Mouse (Mus musculus): ENCODE measurements at regions not wholly inside any gene's neighbourhood (a gene's known extent, or its start where the extent isn't known, plus 50 kb on each side); places are given as distances from the start of the nearest gene placed in this dataset.
A peak's percentile ranks its signal among the peaks of the same experiment; 100 is the strongest.

- no peak for DNase-seq (ENCODE audit: low spot score)
- Histone ChIP-seq H3K4me1 (ENCODE audit: control insufficient read depth, insufficient read depth, low read length) (peaks cover 25% of the 10 kb centered on the region), H3K27me3 (replicated peaks; ENCODE audit: control insufficient read depth, insufficient read depth, low read length) (no peaks in the 10 kb centered on the region), H3K27ac (replicated peaks; ENCODE audit: low read depth, low read length) (no peak overlapping the region), H3K4me2 (ENCODE audit: low read depth, low read length) (no peak overlapping the region), H3K36me3 (ENCODE audit: control insufficient read depth, insufficient read depth, low read length) (no peaks in the 10 kb centered on the region), H3K9me3 (ENCODE audit: control insufficient read depth, low read length) (no peaks in the 10 kb centered on the region), H3K9ac (ENCODE audit: low read depth, low read length) (no peak overlapping the region), H3K4me3 (ENCODE audit: low read depth, low read length) (no peak overlapping the region)
- no peak for ATAC-seq (ENCODE audit: low read depth)
- 34% methylated on average over 4 of the region's 4 CpGs for WGBS
These were observed 221.0 kb downstream of the Mex3b start for GRCm38 (mm10) chr7:83088125-83088524.

GRCm38 (mm10) chr7:83089330-83089982, 222.3 kb downstream of the Mex3b start:
- H3K9ac ChIP-seq (ENCODE audit: low read depth, low read length) = no peak overlapping the region
- H3K27ac ChIP-seq (replicated peaks; ENCODE audit: low read depth, low read length) = peak overlapping the region; percentile 70
- WGBS = 10% methylated on average over 8 of the region's 8 CpGs

GRCm38 (mm10) chr7:83093923-83094355, 226.8 kb downstream of the Mex3b start:
- Histone ChIP-seq H3K4me3 (ENCODE audit: low read depth, low read length) (no peak overlapping the region), H3K36me3 (ENCODE audit: control insufficient read depth, insufficient read depth, low read length) (no peaks in the 10 kb centered on the region), H3K9ac (ENCODE audit: low read depth, low read length) (no peak overlapping the region), H3K27ac (replicated peaks; ENCODE audit: low read depth, low read length) (no peak overlapping the region), H3K4me1 (ENCODE audit: control insufficient read depth, insufficient read depth, low read length) (peaks cover 11% of the 10 kb centered on the region), H3K9me3 (ENCODE audit: control insufficient read depth, low read length) (no peaks in the 10 kb centered on the region), H3K27me3 (replicated peaks; ENCODE audit: control insufficient read depth, insufficient read depth, low read length) (no peaks in the 10 kb centered on the region), H3K4me2 (ENCODE audit: low read depth, low read length) (no peak overlapping the region)
- DNase-seq (ENCODE audit: low spot score) (peak; percentile 83), ATAC-seq (ENCODE audit: low read depth) (peak; percentile 34)
- WGBS = 45% methylated on average over 8 of the region's 8 CpGs

More at GRCm38 (mm10) chr7:83089330-83089982, 222.3 kb downstream of the Mex3b start:
- no peaks in the 10 kb centered on the region for H3K36me3 ChIP-seq (ENCODE audit: control insufficient read depth, insufficient read depth, low read length)
- H3K4me3 ChIP-seq (ENCODE audit: low read depth, low read length) = no peak overlapping the region
- peaks cover 25% of the 10 kb centered on the region for H3K4me1 ChIP-seq (ENCODE audit: control insufficient read depth, insufficient read depth, low read length)
- H3K9me3 ChIP-seq (ENCODE audit: control insufficient read depth, low read length) = no peaks in the 10 kb centered on the region
- peak; percentile 75 for DNase-seq (ENCODE audit: low spot score)
- no peaks in the 10 kb centered on the region for H3K27me3 ChIP-seq (replicated peaks; ENCODE audit: control insufficient read depth, insufficient read depth, low read length)
- peak; percentile 87 for ATAC-seq (ENCODE audit: low read depth)
- H3K4me2 ChIP-seq (ENCODE audit: low read depth, low read length) = peak overlapping the region; percentile 40

GRCm38 (mm10) chr7:83094899-83095298, 227.8 kb downstream of the Mex3b start:
- Histone ChIP-seq H3K9ac (ENCODE audit: low read depth, low read length) (no peak overlapping the region), H3K4me3 (ENCODE audit: low read depth, low read length) (no peak overlapping the region), H3K9me3 (ENCODE audit: control insufficient read depth, low read length) (no peaks in the 10 kb centered on the region), H3K27ac (replicated peaks; ENCODE audit: low read depth, low read length) (no peak overlapping the region), H3K27me3 (replicated peaks; ENCODE audit: control insufficient read depth, insufficient read depth, low read length) (no peaks in the 10 kb centered on the region), H3K36me3 (ENCODE audit: control insufficient read depth, insufficient read depth, low read length) (no peaks in the 10 kb centered on the region), H3K4me2 (ENCODE audit: low read depth, low read length) (no peak overlapping the region), H3K4me1 (ENCODE audit: control insufficient read depth, insufficient read depth, low read length) (peaks cover 2% of the 10 kb centered on the region; the same call in 1 of the 2 replicates)
- DNase-seq (ENCODE audit: low spot score) (no peak), ATAC-seq (ENCODE audit: low read depth) (no peak)
- 50% methylated on average over 3 of the region's 3 CpGs for WGBS

- no peaks in the 10 kb centered on the region for H3K4me1 ChIP-seq (ENCODE audit: control insufficient read depth, insufficient read depth, low read length)
- no peaks in the 10 kb centered on the region for H3K36me3 ChIP-seq (ENCODE audit: control insufficient read depth, insufficient read depth, low read length)
- H3K4me3 ChIP-seq (ENCODE audit: low read depth, low read length) = no peak overlapping the region
- H3K27ac ChIP-seq (replicated peaks; ENCODE audit: low read depth, low read length) = no peak overlapping the region
- H3K9ac ChIP-seq (ENCODE audit: low read depth, low read length) = no peak overlapping the region
- DNase-seq (ENCODE audit: low spot score) (peak; percentile 51), ATAC-seq (ENCODE audit: low read depth) (0 out of 2 replicates have a peak, but pooled peaks have one; percentile 33)
- H3K9me3 ChIP-seq (ENCODE audit: control insufficient read depth, low read length) = no peaks in the 10 kb centered on the region
- H3K4me2 ChIP-seq (ENCODE audit: low read depth, low read length) = no peak overlapping the region
- no peaks in the 10 kb centered on the region for H3K27me3 ChIP-seq (replicated peaks; ENCODE audit: control insufficient read depth, insufficient read depth, low read length)
- 84% methylated on average over 3 of the region's 3 CpGs for WGBS
These were observed 228.5 kb downstream of the Mex3b start for GRCm38 (mm10) chr7:83095593-83095992.

GRCm38 (mm10) chr7:83104426-83104825, 237.3 kb downstream of the Mex3b start:
- 62% methylated on average over 1 of the region's 1 CpGs for WGBS
- Histone ChIP-seq H3K4me3 (ENCODE audit: low read depth, low read length) (no peak overlapping the region), H3K4me1 (ENCODE audit: control insufficient read depth, insufficient read depth, low read length) (no peaks in the 10 kb centered on the region), H3K27ac (replicated peaks; ENCODE audit: low read depth, low read length) (no peak overlapping the region), H3K4me2 (ENCODE audit: low read depth, low read length) (no peak overlapping the region), H3K9me3 (ENCODE audit: control insufficient read depth, low read length) (no peaks in the 10 kb centered on the region), H3K9ac (ENCODE audit: low read depth, low read length) (no peak overlapping the region), H3K27me3 (replicated peaks; ENCODE audit: control insufficient read depth, insufficient read depth, low read length) (no peaks in the 10 kb centered on the region), H3K36me3 (ENCODE audit: control insufficient read depth, insufficient read depth, low read length) (no peaks in the 10 kb centered on the region)
- no peak for ATAC-seq (ENCODE audit: low read depth)
- peak; percentile 69 for DNase-seq (ENCODE audit: low spot score)

- H3K4me3 ChIP-seq (ENCODE audit: low read depth, low read length) = no peak overlapping the region
- H3K9me3 ChIP-seq (ENCODE audit: control insufficient read depth, low read length) = no peaks in the 10 kb centered on the region
- H3K4me2 ChIP-seq (ENCODE audit: low read depth, low read length) = no peak overlapping the region
- no peaks in the 10 kb centered on the region for H3K36me3 ChIP-seq (ENCODE audit: control insufficient read depth, insufficient read depth, low read length)
- DNase-seq (ENCODE audit: low spot score) (no peak), ATAC-seq (ENCODE audit: low read depth) (no peak)
- H3K9ac ChIP-seq (ENCODE audit: low read depth, low read length) = no peak overlapping the region
- no peaks in the 10 kb centered on the region for H3K4me1 ChIP-seq (ENCODE audit: control insufficient read depth, insufficient read depth, low read length)
- no peaks in the 10 kb centered on the region for H3K27me3 ChIP-seq (replicated peaks; ENCODE audit: control insufficient read depth, insufficient read depth, low read length)
- H3K27ac ChIP-seq (replicated peaks; ENCODE audit: low read depth, low read length) = no peak overlapping the region
These were observed 238.5 kb downstream of the Mex3b start for GRCm38 (mm10) chr7:83105672-83106071.

GRCm38 (mm10) chr7:83111217-83111823, 244.2 kb downstream of the Mex3b start:
- ATAC-seq (ENCODE audit: low read depth) = no peak

GRCm38 (mm10) chr7:83116487-83116886, 249.4 kb downstream of the Mex3b start:
- Histone ChIP-seq H3K27me3 (replicated peaks; ENCODE audit: control insufficient read depth, insufficient read depth, low read length) (no peaks in the 10 kb centered on the region), H3K9ac (ENCODE audit: low read depth, low read length) (no peak overlapping the region), H3K4me3 (ENCODE audit: low read depth, low read length) (no peak overlapping the region), H3K9me3 (ENCODE audit: control insufficient read depth, low read length) (no peaks in the 10 kb centered on the region), H3K4me2 (ENCODE audit: low read depth, low read length) (no peak overlapping the region), H3K4me1 (ENCODE audit: control insufficient read depth, insufficient read depth, low read length) (peaks cover 3% of the 10 kb centered on the region; the same call in 1 of the 2 replicates), H3K36me3 (ENCODE audit: control insufficient read depth, insufficient read depth, low read length) (no peaks in the 10 kb centered on the region), H3K27ac (replicated peaks; ENCODE audit: low read depth, low read length) (no peak overlapping the region)
- ATAC-seq (ENCODE audit: low read depth) = no peak
- 93% methylated on average over 1 of the region's 1 CpGs for WGBS
- DNase-seq (ENCODE audit: low spot score) = no peak

More at GRCm38 (mm10) chr7:83111217-83111823, 244.2 kb downstream of the Mex3b start:
- H3K4me2 ChIP-seq (ENCODE audit: low read depth, low read length) = no peak overlapping the region
- no peak overlapping the region for H3K4me3 ChIP-seq (ENCODE audit: low read depth, low read length)
- no peak for DNase-seq (ENCODE audit: low spot score)
- no peak overlapping the region for H3K9ac ChIP-seq (ENCODE audit: low read depth, low read length)
- H3K27ac ChIP-seq (replicated peaks; ENCODE audit: low read depth, low read length) = no peak overlapping the region
- H3K4me1 ChIP-seq (ENCODE audit: control insufficient read depth, insufficient read depth, low read length) = peaks cover 3% of the 10 kb centered on the region; the same call in 1 of the 2 replicates
- H3K27me3 ChIP-seq (replicated peaks; ENCODE audit: control insufficient read depth, insufficient read depth, low read length) = no peaks in the 10 kb centered on the region
- H3K9me3 ChIP-seq (ENCODE audit: control insufficient read depth, low read length) = no peaks in the 10 kb centered on the region
- no peaks in the 10 kb centered on the region for H3K36me3 ChIP-seq (ENCODE audit: control insufficient read depth, insufficient read depth, low read length)
- 51% methylated on average over 6 of the region's 6 CpGs for whole genome bisulfite sequencing
